Mouse (Mus musculus): ENCODE results near the gene Nabp1. TPM values are rescaled to one million over a fixed set of nuclear protein-coding genes. Genes with fewer than 3 reads are reported as not detected.

The Nabp1 gene
- polyA plus RNA-seq, 1 experiment, result 33.1 TPM

- no peak overlapping the region for H3K4me3 ChIP-seq (ENCODE audit: insufficient read depth, low read depth, low read length)
- H3K4me1 ChIP-seq (ENCODE audit: control insufficient read depth, insufficient read depth, low read length), result peaks cover 20% of the 10 kb centered on the region
- WGBS, result 74% methylated on average over 5 of the region's 5 CpGs
- DNase-seq, result peak; percentile 55
- H3K36me3 ChIP-seq (ENCODE audit: control insufficient read depth, insufficient read depth, low read length), result no peaks in the 10 kb centered on the region
- no peak overlapping the region for H3K27ac ChIP-seq (ENCODE audit: insufficient read depth, low read depth, low read length)
- TF ChIP-seq CTCF (conservative IDR thresholded peaks at IDR 0.05; ENCODE audit: insufficient read depth, insufficient read length, low read depth, low read length), result no peak
- H3K27me3 ChIP-seq (replicated peaks; ENCODE audit: control insufficient read depth, insufficient read depth, low read length), result no peaks in the 10 kb centered on the region
Observed at GRCm38 (mm10) chr1:51507436-51507835, 29.2 kb upstream of the Nabp1 start.

- TF ChIP-seq POLR2A (IDR thresholded peaks at IDR 0.05; ENCODE audit: low read depth, low read length) (no peak), CTCF (conservative IDR thresholded peaks at IDR 0.05; ENCODE audit: insufficient read depth, insufficient read length, low read depth, low read length) (no peak)
- DNase-seq, result no peak
- Histone ChIP-seq H3K4me3 (ENCODE audit: insufficient read depth, low read depth, low read length) (no peak overlapping the region), H3K36me3 (ENCODE audit: control insufficient read depth, insufficient read depth, low read length) (no peaks in the 10 kb centered on the region), H3K27ac (ENCODE audit: insufficient read depth, low read depth, low read length) (no peak overlapping the region), H3K4me1 (ENCODE audit: control insufficient read depth, insufficient read depth, low read length) (peaks cover 18% of the 10 kb centered on the region), H3K27me3 (replicated peaks; ENCODE audit: control insufficient read depth, insufficient read depth, low read length) (no peaks in the 10 kb centered on the region)
- WGBS, result 80% methylated on average over 4 of the region's 4 CpGs
Observed at GRCm38 (mm10) chr1:51506236-51506635, 28.0 kb upstream of the Nabp1 start.

- TF ChIP-seq CTCF (conservative IDR thresholded peaks at IDR 0.05; ENCODE audit: insufficient read depth, insufficient read length, low read depth, low read length) (no peak), POLR2A (IDR thresholded peaks at IDR 0.05; ENCODE audit: low read depth, low read length) (no peak)
- 67% methylated on average over 1 of the region's 1 CpGs for WGBS
- Histone ChIP-seq H3K27me3 (replicated peaks; ENCODE audit: control insufficient read depth, insufficient read depth, low read length) (no peaks in the 10 kb centered on the region), H3K36me3 (ENCODE audit: control insufficient read depth, insufficient read depth, low read length) (no peaks in the 10 kb centered on the region), H3K27ac (ENCODE audit: insufficient read depth, low read depth, low read length) (no peak overlapping the region), H3K4me3 (ENCODE audit: insufficient read depth, low read depth, low read length) (no peak overlapping the region), H3K4me1 (ENCODE audit: control insufficient read depth, insufficient read depth, low read length) (peaks cover 17% of the 10 kb centered on the region)
- no peak for DNase-seq
Observed at GRCm38 (mm10) chr1:51505632-51506031, 27.4 kb upstream of the Nabp1 start.

GRCm38 (mm10) chr1:51503055-51503454, 24.8 kb upstream of the Nabp1 start:
- no peaks in the 10 kb centered on the region for H3K27me3 ChIP-seq (replicated peaks; ENCODE audit: control insufficient read depth, insufficient read depth, low read length)
- no peak overlapping the region for H3K4me3 ChIP-seq (ENCODE audit: insufficient read depth, low read depth, low read length)
- H3K4me1 ChIP-seq (ENCODE audit: control insufficient read depth, insufficient read depth, low read length), result peaks cover 5% of the 10 kb centered on the region; the same call in 1 of the 2 replicates
- no peak overlapping the region for H3K27ac ChIP-seq (ENCODE audit: insufficient read depth, low read depth, low read length)
- H3K36me3 ChIP-seq (ENCODE audit: control insufficient read depth, insufficient read depth, low read length), result no peaks in the 10 kb centered on the region
- no peak for TF ChIP-seq CTCF (conservative IDR thresholded peaks at IDR 0.05; ENCODE audit: insufficient read depth, insufficient read length, low read depth, low read length)
- TF ChIP-seq POLR2A (IDR thresholded peaks at IDR 0.05; ENCODE audit: low read depth, low read length), result no peak
- DNase-seq, result no peak
- WGBS, result 86% methylated on average over 2 of the region's 2 CpGs

GRCm38 (mm10) chr1:51502353-51502752, 24.1 kb upstream of the Nabp1 start:
- no peak for TF ChIP-seq POLR2A (IDR thresholded peaks at IDR 0.05; ENCODE audit: low read depth, low read length)
- no peak for TF ChIP-seq CTCF (conservative IDR thresholded peaks at IDR 0.05; ENCODE audit: insufficient read depth, insufficient read length, low read depth, low read length)
- Histone ChIP-seq H3K27ac (ENCODE audit: insufficient read depth, low read depth, low read length) (no peak overlapping the region), H3K4me1 (ENCODE audit: control insufficient read depth, insufficient read depth, low read length) (peaks cover 3% of the 10 kb centered on the region; the same call in 1 of the 2 replicates), H3K27me3 (replicated peaks; ENCODE audit: control insufficient read depth, insufficient read depth, low read length) (no peaks in the 10 kb centered on the region), H3K4me3 (ENCODE audit: insufficient read depth, low read depth, low read length) (no peak overlapping the region), H3K36me3 (ENCODE audit: control insufficient read depth, insufficient read depth, low read length) (no peaks in the 10 kb centered on the region)
- DNase-seq, result no peak
- WGBS, result 89% methylated on average over 5 of the region's 5 CpGs

GRCm38 (mm10) chr1:51501251-51501650, 23.0 kb upstream of the Nabp1 start:
- Histone ChIP-seq H3K4me3 (ENCODE audit: insufficient read depth, low read depth, low read length) (no peak overlapping the region), H3K4me1 (ENCODE audit: control insufficient read depth, insufficient read depth, low read length) (no peaks in the 10 kb centered on the region), H3K27ac (ENCODE audit: insufficient read depth, low read depth, low read length) (no peak overlapping the region), H3K36me3 (ENCODE audit: control insufficient read depth, insufficient read depth, low read length) (no peaks in the 10 kb centered on the region), H3K27me3 (replicated peaks; ENCODE audit: control insufficient read depth, insufficient read depth, low read length) (no peaks in the 10 kb centered on the region)
- WGBS, result 82% methylated on average over 12 of the region's 12 CpGs
- no peak for DNase-seq
- TF ChIP-seq POLR2A (IDR thresholded peaks at IDR 0.05; ENCODE audit: low read depth, low read length) (no peak), CTCF (conservative IDR thresholded peaks at IDR 0.05; ENCODE audit: insufficient read depth, insufficient read length, low read depth, low read length) (no peak)

GRCm38 (mm10) chr1:51498601-51499098, 20.4 kb upstream of the Nabp1 start:
- no peak overlapping the region for H3K27ac ChIP-seq (ENCODE audit: insufficient read depth, low read depth, low read length)
- 78% methylated on average over 2 of the region's 2 CpGs for WGBS
- H3K4me1 ChIP-seq (ENCODE audit: control insufficient read depth, insufficient read depth, low read length), result no peaks in the 10 kb centered on the region; the same call in 1 of the 2 replicates
- H3K27me3 ChIP-seq (replicated peaks; ENCODE audit: control insufficient read depth, insufficient read depth, low read length), result no peaks in the 10 kb centered on the region
- no peaks in the 10 kb centered on the region for H3K36me3 ChIP-seq (ENCODE audit: control insufficient read depth, insufficient read depth, low read length)
- TF ChIP-seq POLR2A (IDR thresholded peaks at IDR 0.05; ENCODE audit: low read depth, low read length) (no peak), CTCF (conservative IDR thresholded peaks at IDR 0.05; ENCODE audit: insufficient read depth, insufficient read length, low read depth, low read length) (no peak)
- H3K4me3 ChIP-seq (ENCODE audit: insufficient read depth, low read depth, low read length), result no peak overlapping the region
- no peak for DNase-seq

Data from kidney, adult 2 months (tissue).